Mouse (Mus musculus): Measurements from ENCODE around the gene Sh3gl1. TPM values are rescaled to one million over a fixed set of nuclear protein-coding genes. Genes with fewer than 3 reads are reported as not detected.

Sh3gl1 gene
- total RNA-seq, 2 experiments from 2014 or later: 32.0 to 33.9 TPM

- no peak for DNase-seq
- intact Hi-C loops (cut with DNase I): loop anchor here (2.0 kb wide), 1 partner anchor 34 kb away; the partner anchor contains the start of gene Ubxn6
Measured at GRCm38 (mm10) chr17:56040857-56041163, 4.4 kb upstream of the Sh3gl1 start.

GRCm38 (mm10) chr17:56040030-56040856, 3.8 kb upstream of the Sh3gl1 start, which contains the start of gene Chaf1a:
TSS of gene Chaf1a (plus strand) at chr17:56040439.
- peak; percentile 98 to 99 for DNase-seq
- intact Hi-C loops (cut with DNase I): loop anchor here (2.0 kb wide), 1 partner anchor 35 kb away; the partner anchor contains the start of gene Ubxn6

- intact Hi-C loops (cut with DNase I): no loop called here
- no peak for DNase-seq
Measured at GRCm38 (mm10) chr17:56039345-56039744, 2.9 kb upstream of the Sh3gl1 start.

- intact Hi-C loops (cut with DNase I): no loop called here
- DNase-seq: no peak
Measured at GRCm38 (mm10) chr17:56038583-56039261, 2.3 kb upstream of the Sh3gl1 start.

GRCm38 (mm10) chr17:56036901-56037287, 459 bp upstream of the Sh3gl1 start:
- intact Hi-C loops (cut with DNase I): no loop called here
- DNase-seq: no peak

- intact Hi-C loops (cut with DNase I): no loop called here
- DNase-seq: no peak
Measured at GRCm38 (mm10) chr17:56035216-56035615, 1.2 kb downstream of the Sh3gl1 start.

GRCm38 (mm10) chr17:56034726-56035100, 1.7 kb downstream of the Sh3gl1 start:
- intact Hi-C loops (cut with DNase I): no loop called here
- DNase-seq: no peak

GRCm38 (mm10) chr17:56034040-56034725, 2.3 kb downstream of the Sh3gl1 start:
- DNase-seq: peak in 1 of 2 experiments; percentile 59

GRCm38 (mm10) chr17:56032831-56033230, 3.6 kb downstream of the Sh3gl1 start:
- no peak for DNase-seq
- intact Hi-C loops (cut with DNase I): no loop called here

More at GRCm38 (mm10) chr17:56034040-56034725, 2.3 kb downstream of the Sh3gl1 start:
- intact Hi-C loops (cut with DNase I): no loop called here

GRCm38 (mm10) chr17:56032127-56032733, 4.2 kb downstream of the Sh3gl1 start:
- no peak for DNase-seq
- intact Hi-C loops (cut with DNase I): no loop called here

- intact Hi-C loops (cut with DNase I): no loop called here
- DNase-seq: no peak
Measured at GRCm38 (mm10) chr17:56031431-56031830, 5.0 kb downstream of the Sh3gl1 start.

- DNase-seq: peak in 1 of 2 experiments; percentile 54
- intact Hi-C loops (cut with DNase I): no loop called here
Measured at GRCm38 (mm10) chr17:56030919-56031318, 5.5 kb downstream of the Sh3gl1 start.

- intact Hi-C loops (cut with DNase I): no loop called here
- no peak for DNase-seq
Measured at GRCm38 (mm10) chr17:56030238-56030870, 6.1 kb downstream of the Sh3gl1 start.

GRCm38 (mm10) chr17:56027801-56028441, 8.5 kb downstream of the Sh3gl1 start:
- DNase-seq: no peak
- intact Hi-C loops (cut with DNase I): no loop called here

GRCm38 (mm10) chr17:56026881-56027280, 9.6 kb downstream of the Sh3gl1 start:
- intact Hi-C loops (cut with DNase I): no loop called here
- DNase-seq: no peak

- DNase-seq: no peak
- intact Hi-C loops (cut with DNase I): no loop called here
Measured at GRCm38 (mm10) chr17:56026303-56026702, 10.1 kb downstream of the Sh3gl1 start.

- no peak for DNase-seq
- intact Hi-C loops (cut with DNase I): no loop called here
Measured at GRCm38 (mm10) chr17:56024931-56025330, 11.5 kb downstream of the Sh3gl1 start.

GRCm38 (mm10) chr17:56024476-56024875, 12.0 kb downstream of the Sh3gl1 start:
- intact Hi-C loops (cut with DNase I): no loop called here
- DNase-seq: no peak

- DNase-seq: no peak
- intact Hi-C loops (cut with DNase I): no loop called here
Measured at GRCm38 (mm10) chr17:56023386-56023785, 13.0 kb downstream of the Sh3gl1 start.

- no peak for DNase-seq
- intact Hi-C loops (cut with DNase I): no loop called here
Measured at GRCm38 (mm10) chr17:56022989-56023290, 13.5 kb downstream of the Sh3gl1 start.
